Mouse (Mus musculus) cortical plate, adult 2 months (tissue): ENCODE measurements around the gene Mpdu1.
A peak's percentile ranks its signal among the peaks of the same experiment; 100 is the strongest.

Experiments
- CTCF ChIP-seq: fragments of 200-500 bp; IDR thresholded peaks from 2 replicates; pipeline ENCODE4 v1.5.1; 2011; ENCODE audit warnings: mild to moderate bottlenecking, control low read depth, low read length; ENCODE audit not compliant: insufficient read depth; ENCODE audit errors: extremely low read depth
- POLR2A ChIP-seq: fragments of 200-500 bp; IDR thresholded peaks from 2 replicates; pipeline ENCODE4 v1.6.1; 2011; ENCODE audit warnings: mild to moderate bottlenecking, low read length, control low read depth; ENCODE audit not compliant: insufficient read depth; ENCODE audit errors: extremely low read depth

DNA sequence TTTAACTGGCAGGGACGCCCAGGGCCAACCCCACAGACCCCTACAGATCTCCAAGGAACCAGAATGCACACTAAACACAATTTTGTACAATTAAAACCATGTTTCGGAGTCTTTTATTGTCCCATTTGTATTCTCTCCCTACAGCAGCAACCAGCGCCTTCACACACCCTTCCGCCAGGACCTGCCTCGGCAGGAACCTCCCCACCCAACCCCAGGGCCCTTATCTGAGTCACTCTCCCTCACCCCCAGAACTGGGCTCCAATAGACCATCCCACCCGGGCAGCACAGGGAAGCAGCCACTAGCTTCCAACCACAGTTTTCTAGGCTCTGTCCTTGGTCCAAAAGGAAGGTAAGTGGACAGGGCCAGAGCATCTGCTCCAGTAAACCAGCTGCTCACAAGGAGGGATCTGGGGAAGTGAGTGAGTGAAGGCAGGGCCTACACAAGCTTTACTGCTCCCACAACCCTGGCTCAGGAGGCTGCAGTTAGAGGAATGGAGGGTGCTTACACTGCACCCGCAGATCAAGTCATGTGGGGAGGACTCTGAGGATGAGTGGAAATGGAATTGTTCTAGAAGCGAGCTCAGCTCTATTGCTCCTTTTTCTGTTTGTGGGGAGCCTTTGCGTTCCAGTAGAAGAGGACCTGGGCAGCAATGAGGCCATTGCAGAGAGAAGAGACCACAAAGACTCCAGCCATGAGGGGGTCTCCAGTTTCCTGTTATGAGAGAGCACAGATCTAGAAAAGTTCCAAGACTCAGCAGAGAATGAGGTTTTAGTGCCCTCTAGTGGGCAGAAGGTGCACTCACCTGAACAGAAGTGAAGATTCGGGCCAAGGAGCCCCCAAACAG is 5.6 kb downstream of the Mpdu1 start:
- peak; percentile 72 for TF ChIP-seq CTCF
- no peak for TF ChIP-seq POLR2A
